8 mouse cellular contexts compared by ENCODE assay signal in genomic region chr2:104590829-104591117, GRCm38 (mm10). TPM values are rescaled to one million over a fixed set of nuclear protein-coding genes. Genes with fewer than 3 reads are reported as not detected.
DNase-seq lines count a peak whose midpoint lies in the region; ATAC-seq lines count a peak whose summit lies in the region.

No protein-coding gene starts in this region.

- no peak for DNase-seq in kidney, postnatal 10 days
- no peak for DNase-seq in embryonic facial prominence, embryonic 10.5 days (ENCODE audit: low spot score)
- no peak for DNase-seq in cerebellum, adult 8-10 months
- no peak for DNase-seq in layer of hippocampus, postnatal 36 days

- H3K4me2 ChIP-seq in kidney, embryonic 16.5 days (replicated peaks; ENCODE audit: low read depth, low read length) = peak overlapping the region; percentile 74
- peak overlapping the region; percentile 63 for H3K4me2 ChIP-seq in hindbrain, embryonic 16.5 days (ENCODE audit: low read length)
- H3K4me2 ChIP-seq in midbrain, embryonic 16.5 days (ENCODE audit: low read length) = peak overlapping the region; percentile 88

- peak overlapping the region; percentile 84 for H3K4me3 ChIP-seq in kidney, embryonic 16.5 days (ENCODE audit: low read length)
- peak overlapping the region; percentile 91 for H3K4me3 ChIP-seq in embryonic facial prominence, embryonic 10.5 days
- H3K4me3 ChIP-seq in hindbrain, embryonic 16.5 days (ENCODE audit: low read length) = peak overlapping the region; percentile 93
- peak overlapping the region; percentile 90 for H3K4me3 ChIP-seq in midbrain, embryonic 16.5 days (ENCODE audit: low read depth, low read length)

- ATAC-seq in kidney, embryonic 16.5 days (ENCODE audit: low FRiP score, low TSS enrichment) = no peak; the same call in 1 of the 2 replicates
- no peak for ATAC-seq in hindbrain, embryonic 16.5 days
- ATAC-seq in midbrain, embryonic 16.5 days = no peak; the same call in 1 of the 2 replicates
- ATAC-seq in granulocyte monocyte progenitor cell, adult 5-6 weeks (replicated peaks; ENCODE audit: poor library complexity, severe bottlenecking) = no peak

- under 1% methylated on average over 19 of the region's 19 CpGs for WGBS in kidney, embryonic 16.5 days
- under 1% methylated on average over 19 of the region's 19 CpGs for WGBS in embryonic facial prominence, embryonic 10.5 days
- under 1% methylated on average over 19 of the region's 19 CpGs for WGBS in hindbrain, embryonic 16.5 days
- WGBS in midbrain, embryonic 16.5 days = under 1% methylated on average over 19 of the region's 19 CpGs

- no peaks in the 10 kb centered on the region for H3K27me3 ChIP-seq in kidney, embryonic 16.5 days (ENCODE audit: insufficient read depth, low read length)
- H3K27me3 ChIP-seq in embryonic facial prominence, embryonic 10.5 days (replicated peaks; ENCODE audit: low read depth, poor library complexity, severe bottlenecking) = no peaks in the 10 kb centered on the region
- no peaks in the 10 kb centered on the region for H3K27me3 ChIP-seq in hindbrain, embryonic 16.5 days (replicated peaks; ENCODE audit: control insufficient read depth, insufficient read depth, low read length)
- H3K27me3 ChIP-seq in midbrain, embryonic 16.5 days (ENCODE audit: control insufficient read depth, insufficient read depth, low read depth, low read length) = no peaks in the 10 kb centered on the region

- H3K27ac ChIP-seq in kidney, embryonic 16.5 days (ENCODE audit: low read length) = peak overlapping the region; percentile 91
- peak overlapping the region; percentile 97 for H3K27ac ChIP-seq in embryonic facial prominence, embryonic 10.5 days (replicated peaks)
- peak overlapping the region; percentile 92 for H3K27ac ChIP-seq in hindbrain, embryonic 16.5 days (ENCODE audit: low read depth, low read length)
- peak overlapping the region; percentile 92 for H3K27ac ChIP-seq in midbrain, embryonic 16.5 days (ENCODE audit: low read length)

- H3K9me3 ChIP-seq in kidney, embryonic 16.5 days (ENCODE audit: low read length) = no peaks in the 10 kb centered on the region
- no peaks in the 10 kb centered on the region for H3K9me3 ChIP-seq in embryonic facial prominence, embryonic 10.5 days
- H3K9me3 ChIP-seq in hindbrain, embryonic 16.5 days (ENCODE audit: control insufficient read depth, low read length) = no peaks in the 10 kb centered on the region
- no peaks in the 10 kb centered on the region for H3K9me3 ChIP-seq in midbrain, embryonic 16.5 days (replicated peaks; ENCODE audit: control insufficient read depth, low read length, poor library complexity, severe bottlenecking)

- peak overlapping the region; percentile 94 for H3K9ac ChIP-seq in kidney, embryonic 16.5 days (replicated peaks; ENCODE audit: low read length)
- H3K9ac ChIP-seq in hindbrain, embryonic 16.5 days (ENCODE audit: low read depth, low read length) = peak overlapping the region; percentile 95
- peak overlapping the region; percentile 88 for H3K9ac ChIP-seq in midbrain, embryonic 16.5 days (ENCODE audit: low read depth, low read length)

- no peaks in the 10 kb centered on the region for H3K36me3 ChIP-seq in kidney, embryonic 16.5 days (ENCODE audit: insufficient read depth, low read length)
- peaks cover 14% of the 10 kb centered on the region for H3K36me3 ChIP-seq in embryonic facial prominence, embryonic 10.5 days (replicated peaks)
- H3K36me3 ChIP-seq in hindbrain, embryonic 16.5 days (ENCODE audit: control insufficient read depth, insufficient read depth, low read length) = no peaks in the 10 kb centered on the region
- no peaks in the 10 kb centered on the region for H3K36me3 ChIP-seq in midbrain, embryonic 16.5 days (ENCODE audit: control insufficient read depth, insufficient read depth, low read length)

- peaks cover 14% of the 10 kb centered on the region for H3K4me1 ChIP-seq in kidney, embryonic 16.5 days (ENCODE audit: insufficient read depth, low read length)
- peaks cover 20% of the 10 kb centered on the region for H3K4me1 ChIP-seq in embryonic facial prominence, embryonic 10.5 days
- peaks cover 25% of the 10 kb centered on the region for H3K4me1 ChIP-seq in hindbrain, embryonic 16.5 days (ENCODE audit: control insufficient read depth, insufficient read depth, low read depth, low read length)
- H3K4me1 ChIP-seq in midbrain, embryonic 16.5 days (ENCODE audit: control insufficient read depth, insufficient read depth, low read length) = peaks cover 29% of the 10 kb centered on the region

RNA-seq across cellular contexts. Expression of gene Cstf3, which starts 0.5 kb away (rescaled TPM):
- 62.9 and 74.6 TPM in 2 replicates for polyA plus RNA-seq in kidney, embryonic 16.5 days (2015; fragmentation: Nextera tagmentation; extraction: Ambion mirVana)
- polyA plus RNA-seq in embryonic facial prominence, embryonic 10.5 days (2016; fragmentation: Nextera tagmentation; extraction: Ambion mirVana) = 94.8 and 97.0 TPM in 2 replicates
- polyA plus RNA-seq in hindbrain, embryonic 16.5 days (2015; fragmentation: Nextera tagmentation; extraction: Ambion mirVana) = 73.8 and 76.7 TPM in 2 replicates
- 91.3 and 105 TPM in 2 replicates for polyA plus RNA-seq in midbrain, embryonic 16.5 days (2015; fragmentation: Nextera tagmentation; extraction: Ambion mirVana)
- 54.8 and 64.6 TPM in 2 replicates for total RNA-seq in granulocyte monocyte progenitor cell, adult 5-6 weeks (2014; fragmentation: Nextera tagmentation)
- 20.0 and 20.6 TPM in 2 replicates for total RNA-seq in granulocyte monocyte progenitor cell, adult 5-6 weeks (2017)
- 10 to 100 TPM; 44.9 to 52.1 TPM for total RNA-seq in layer of hippocampus, postnatal 36 days (2021)
